Mouse (Mus musculus) retina, postnatal 1 day (tissue): ENCODE measurements around the gene Nr1h4.

Experiments used
- DNase-seq: peaks from one replicate; pipeline ENCODE4 v3.0.0-alpha.2; 2012

Nr1h4 gene

DNA sequence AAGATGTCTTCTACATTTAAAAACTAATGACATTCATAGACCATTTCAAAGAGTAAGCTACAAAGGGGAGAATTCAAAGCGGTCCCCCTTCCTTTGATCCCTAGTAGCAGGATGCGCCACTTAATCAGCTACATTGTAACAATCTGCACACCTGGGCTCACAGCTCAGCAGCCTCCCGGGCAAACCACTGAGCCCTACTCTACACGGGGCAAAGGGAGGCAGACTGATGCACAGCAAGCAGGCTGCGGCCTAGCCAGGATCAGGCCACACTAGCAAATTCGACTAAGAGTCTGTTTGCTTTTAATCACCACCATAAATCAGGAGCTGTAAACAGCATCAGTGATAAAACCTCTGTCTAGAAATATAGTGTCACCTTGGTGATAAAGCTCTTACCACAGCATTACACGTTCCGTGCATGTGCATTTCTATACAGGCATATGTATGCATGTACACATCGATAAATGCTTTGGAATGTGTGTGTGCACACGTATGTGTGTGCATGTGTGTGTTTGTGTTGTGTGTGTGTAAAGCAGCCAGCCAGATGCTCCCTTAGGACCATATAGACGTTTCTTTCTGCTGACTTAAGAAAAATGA is 108.5 kb downstream of the Nr1h4 start:
- no peak for DNase-seq

DNA sequence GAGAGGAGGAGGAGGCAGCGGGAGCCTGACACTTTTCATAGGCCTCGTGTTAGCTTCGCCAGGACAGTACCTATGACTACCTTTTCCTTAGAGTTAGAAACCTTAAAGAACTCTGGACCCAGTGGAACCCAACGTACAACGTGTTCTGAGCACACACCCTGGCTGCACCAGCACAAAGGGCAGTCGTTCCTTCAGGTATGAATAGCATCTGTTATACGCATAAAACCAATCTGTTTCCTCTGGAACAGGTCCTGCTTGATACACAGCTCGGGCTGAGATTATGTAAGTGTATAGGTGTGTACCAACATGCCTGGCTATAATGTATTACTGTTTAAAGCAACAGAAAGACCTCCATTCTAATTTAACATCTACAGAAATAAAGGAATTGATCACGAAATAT is 109.2 kb downstream of the Nr1h4 start:
- DNase-seq: no peak

DNA sequence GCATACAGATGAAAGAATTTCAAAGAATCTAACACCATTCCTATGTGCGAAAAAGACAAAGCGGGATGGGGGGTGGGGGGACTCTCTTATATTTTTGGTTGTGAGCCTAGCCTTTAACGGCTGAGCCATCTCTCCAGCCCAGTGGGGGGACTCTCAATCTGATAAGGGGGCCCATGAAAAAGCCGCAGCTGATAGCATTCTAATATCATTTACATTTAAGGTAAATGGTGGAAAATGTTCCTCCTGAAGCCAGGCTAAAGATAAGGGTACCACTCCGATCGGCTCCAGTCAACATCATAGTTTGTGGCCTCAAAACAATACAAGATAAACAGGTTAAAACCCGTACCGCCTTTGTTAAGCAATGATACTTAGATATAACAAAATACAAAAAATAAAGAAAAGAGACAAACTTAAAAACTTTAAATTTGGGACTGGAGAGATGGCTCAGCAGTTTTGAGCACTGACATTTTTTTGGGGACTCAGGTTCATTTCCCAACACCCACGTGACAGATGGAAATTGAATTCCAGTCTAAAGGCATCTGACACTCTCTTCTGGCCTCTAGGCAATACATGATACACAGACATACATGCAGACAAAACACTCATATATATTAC is 110.1 kb downstream of the Nr1h4 start:
- no peak for DNase-seq

DNA sequence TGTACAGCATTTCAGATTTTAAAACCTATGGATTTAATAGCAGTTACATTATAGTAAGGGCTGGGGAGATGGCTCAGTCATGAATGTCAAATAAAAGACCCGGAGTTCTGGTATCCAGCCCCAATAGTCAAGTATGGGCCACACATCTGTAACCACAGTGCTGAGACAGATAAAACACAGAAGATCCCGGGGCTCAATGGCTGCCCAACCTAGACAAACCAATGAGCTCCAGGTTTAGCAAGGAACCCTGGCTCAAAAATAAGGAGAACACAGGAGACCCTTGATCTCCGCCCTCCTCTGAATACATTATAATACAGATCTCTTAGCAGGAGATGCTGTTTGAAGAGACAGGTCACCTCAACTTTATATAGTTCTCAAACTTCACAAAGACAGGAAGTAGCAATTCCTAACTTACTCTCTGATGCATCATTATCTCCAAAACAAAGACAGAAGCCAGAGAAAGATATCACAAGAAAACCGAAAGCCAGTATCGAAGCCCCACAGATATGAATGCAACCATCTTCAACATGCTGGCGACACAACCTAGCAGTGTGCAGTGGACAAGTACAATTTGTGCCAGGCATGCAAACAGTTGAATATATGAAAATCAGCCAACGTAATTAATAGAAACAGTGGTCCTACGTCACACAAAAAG is 110.8 kb downstream of the Nr1h4 start:
- DNase-seq: no peak

DNA sequence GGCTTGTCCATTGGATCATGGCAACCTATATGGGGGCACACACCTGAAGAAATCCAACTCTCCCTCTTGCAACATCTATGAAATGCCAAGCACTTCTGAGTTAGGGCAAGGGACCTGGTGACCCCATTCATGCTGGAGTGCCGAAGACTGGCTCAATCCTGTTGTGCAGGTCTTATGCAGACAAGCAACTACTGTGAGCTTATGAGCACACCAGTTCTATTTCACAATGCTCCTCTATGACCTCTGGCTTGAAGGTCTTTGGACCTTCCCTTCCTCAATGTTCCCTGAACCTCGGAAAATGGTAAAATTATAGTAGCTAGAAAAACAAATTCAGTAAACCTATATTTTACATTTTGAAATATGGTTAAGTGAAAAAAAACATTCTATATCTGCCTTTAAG is 115.4 kb downstream of the Nr1h4 start:
- no peak for DNase-seq

DNA sequence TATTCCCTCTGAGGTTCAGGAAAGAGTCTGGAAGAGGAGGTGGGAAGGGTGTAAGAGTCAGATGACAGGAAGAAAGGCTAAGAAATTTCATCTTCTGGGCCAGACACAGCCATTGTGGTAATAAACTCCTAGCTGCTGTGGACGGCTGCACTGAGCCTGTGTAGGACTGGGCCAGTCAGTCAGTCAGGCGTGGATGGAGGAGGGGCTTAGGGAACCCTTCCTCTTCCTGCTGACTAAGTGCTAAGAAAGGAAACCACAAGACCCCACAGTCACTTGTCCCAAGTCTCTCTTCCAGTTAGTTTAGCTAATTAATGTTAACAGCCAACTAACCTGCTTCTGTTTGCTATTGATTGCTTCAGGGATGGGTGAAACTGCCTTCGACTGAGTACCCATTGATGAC is 117.9 kb downstream of the Nr1h4 start:
- DNase-seq: no peak

DNA sequence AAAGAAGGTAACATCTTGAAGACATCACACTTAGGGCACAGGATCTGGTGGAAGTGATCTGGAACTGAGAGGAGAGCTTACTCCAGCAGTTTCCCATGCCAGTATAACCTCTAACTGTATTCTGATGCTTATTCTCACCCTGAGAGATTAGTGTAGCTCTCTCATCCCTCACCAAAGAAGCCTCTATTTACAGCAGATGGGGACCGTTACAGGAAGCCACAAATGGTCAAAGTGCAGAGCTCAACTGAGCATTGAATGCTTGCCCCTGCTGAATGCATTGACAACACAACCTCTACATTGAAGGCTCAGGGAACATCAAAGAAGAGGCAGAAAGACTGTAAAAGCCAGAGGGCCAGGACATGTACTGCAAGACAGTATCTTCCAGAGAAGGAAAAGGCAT is 125.8 kb downstream of the Nr1h4 start:
- DNase-seq: no peak

DNA sequence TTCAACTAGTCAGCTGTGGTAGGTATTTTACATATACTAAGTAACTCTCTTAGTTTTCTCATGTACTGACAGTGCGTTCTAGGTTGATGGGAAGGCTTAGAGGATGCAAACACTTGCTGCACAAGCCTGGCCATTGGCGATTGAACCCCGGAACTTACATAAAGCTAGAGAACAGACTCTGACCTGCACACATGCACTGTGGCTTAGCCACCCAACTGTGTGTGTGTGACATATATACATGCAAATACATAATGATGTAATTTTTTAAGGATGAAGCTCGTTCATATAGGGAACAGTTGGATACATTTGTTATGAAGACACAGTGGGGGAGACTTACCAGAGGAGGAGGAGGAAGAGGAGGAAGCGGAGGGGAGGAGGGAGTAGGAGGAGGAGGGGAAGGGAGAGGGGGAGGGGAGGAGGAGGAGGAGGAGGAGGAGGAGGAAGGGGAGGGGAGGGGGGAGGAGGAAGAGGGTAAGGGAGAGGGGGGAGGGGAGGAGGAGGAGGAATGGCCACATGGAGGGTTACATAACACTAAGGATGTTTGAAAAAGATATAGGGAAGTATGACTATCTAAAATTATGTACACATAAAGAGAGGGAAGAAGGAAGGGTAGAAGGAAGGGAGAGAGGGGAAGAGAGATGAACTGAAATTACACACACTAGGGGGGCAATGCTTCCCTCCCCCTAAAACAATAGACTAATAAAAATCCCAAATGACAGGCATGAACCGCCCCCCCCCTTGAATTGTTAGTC is 126.5 kb downstream of the Nr1h4 start:
- DNase-seq: no peak

DNA sequence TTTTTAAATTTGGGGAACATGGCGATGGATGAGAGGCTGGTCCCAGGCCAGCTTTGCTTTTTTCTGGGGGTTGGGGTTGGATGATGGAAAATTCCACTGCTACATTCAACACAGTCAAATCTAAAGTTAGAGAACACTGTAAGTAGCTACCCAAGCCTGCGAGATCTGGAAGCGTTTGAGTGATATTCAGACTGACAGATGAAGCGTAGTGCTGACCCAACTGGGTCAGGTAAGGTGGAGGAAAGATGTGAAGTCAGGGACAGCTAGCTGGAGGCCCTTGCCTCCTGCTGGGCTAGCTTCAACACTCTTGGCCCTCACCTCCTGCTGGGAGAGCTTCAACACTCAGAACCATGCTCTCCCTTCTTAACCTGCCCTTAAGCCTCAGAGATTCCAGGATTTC is 128.4 kb downstream of the Nr1h4 start:
- DNase-seq: peak; percentile 53
